Mouse (Mus musculus) hindbrain, embryonic 16.5 days (tissue): ENCODE data around the gene Fermt2. TPM values are rescaled to one million over a fixed set of nuclear protein-coding genes. Genes with fewer than 3 reads are reported as not detected.
A peak's percentile ranks its signal among the peaks of the same experiment; 100 is the strongest.

Experiments
- ATAC-seq: fragments of 200-750 bp; cut with Nextera tagmentation; 2 replicates; pipeline ENCODE4 v1.8.0; 2017; ENCODE audit warnings: moderate TSS enrichment, moderate library complexity
- H3K27ac ChIP-seq: fragments of 300-500 bp; sonication (generic); 2 replicates; pipeline ENCODE4 v1.5.1; 2014; ENCODE audit warnings: low read depth, mild to moderate bottlenecking, control low read depth, low read length, moderate library complexity
- H3K27me3 ChIP-seq: fragments of 300-500 bp; sonication (generic); replicated peaks from 2 replicates; pipeline ENCODE4 v1.6.1; 2014; ENCODE audit warnings: low read length; ENCODE audit not compliant: control insufficient read depth, insufficient read depth
- H3K36me3 ChIP-seq: fragments of 300-500 bp; sonication (generic); 2 replicates; pipeline ENCODE4 v1.6.1; 2014; ENCODE audit warnings: mild to moderate bottlenecking, low read length, moderate library complexity, mixed read lengths; ENCODE audit not compliant: control insufficient read depth, insufficient read depth
- H3K4me1 ChIP-seq: fragments of 300-500 bp; sonication (generic); 2 replicates; pipeline ENCODE4 v1.6.1; 2014; ENCODE audit warnings: low read depth, low read length; ENCODE audit not compliant: control insufficient read depth, insufficient read depth
- H3K4me2 ChIP-seq: fragments of 300-500 bp; sonication (generic); 2 replicates; pipeline ENCODE4 v1.6.1; 2014; ENCODE audit warnings: mild to moderate bottlenecking, low read length, control low read depth, moderate library complexity
- H3K4me3 ChIP-seq: fragments of 300-500 bp; sonication (generic); 2 replicates; pipeline ENCODE4 v1.5.1; 2014; ENCODE audit warnings: mild to moderate bottlenecking, low read length, control low read depth, moderate library complexity
- H3K9ac ChIP-seq: fragments of 300-500 bp; sonication (generic); 2 replicates; pipeline ENCODE4 v1.6.1; 2014; ENCODE audit warnings: low read depth, mild to moderate bottlenecking, control low read depth, low read length, moderate library complexity
- H3K9me3 ChIP-seq: fragments of 300-500 bp; sonication (generic); 2 replicates; pipeline ENCODE4 v1.6.1; 2014; ENCODE audit warnings: mild to moderate bottlenecking, low read length, moderate library complexity; ENCODE audit not compliant: control insufficient read depth
- WGBS: fragments of 180-500 bp; shearing (Covaris S2); extraction: QIAGEN DNeasy Blood & Tissue Kit; methylation state at CpG from one replicate; pipeline ENCODE4 v1.1.7; 2014; 5-methylcytosine and 5-hydroxymethylcytosine counted together
- polyA plus RNA-seq: library from polyadenylated mRNA; unstranded; fragments of >200 nt; fragmentation: Nextera tagmentation; extraction: Ambion mirVana; gene quantifications from 2 replicates; pipeline ENCODE4 v1.2.1, GENCODE M21; 2015

The Fermt2 gene
- polyA plus RNA-seq, 1 experiment from 2014 or later: 77.0 TPM

DNA sequence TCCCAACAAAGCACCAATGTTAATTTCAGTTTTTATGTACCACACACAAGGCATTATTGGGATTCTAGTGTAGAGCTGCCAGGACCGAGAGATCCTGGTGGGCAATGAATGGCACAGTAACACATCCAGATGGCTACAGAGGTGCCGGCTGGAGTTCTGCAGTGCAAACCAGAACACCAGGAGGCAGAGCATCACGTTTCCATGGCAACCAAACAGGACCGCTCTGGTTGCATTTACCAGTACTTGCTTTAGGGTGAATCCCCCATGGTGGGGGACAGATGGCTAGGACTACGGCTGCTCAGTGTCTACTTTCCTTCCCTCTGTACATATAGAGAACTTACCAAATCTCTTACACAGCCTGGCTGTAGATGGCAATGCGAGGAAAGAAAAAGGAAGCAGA lies 67.5 kb downstream of the Fermt2 start:
- ATAC-seq: peak; percentile 89
- H3K36me3 ChIP-seq: peaks cover 28% of the 10 kb centered on the region
- peaks cover 13% of the 10 kb centered on the region for H3K4me1 ChIP-seq
- H3K9ac ChIP-seq: no peak overlapping the region
- H3K4me2 ChIP-seq: no peak overlapping the region
- no peaks in the 10 kb centered on the region for H3K27me3 ChIP-seq
- no peaks in the 10 kb centered on the region for H3K9me3 ChIP-seq
- 12% methylated on average over 6 of the region's 6 CpGs for WGBS
- peak overlapping the region; percentile 57 for H3K27ac ChIP-seq
- H3K4me3 ChIP-seq: no peak overlapping the region

DNA sequence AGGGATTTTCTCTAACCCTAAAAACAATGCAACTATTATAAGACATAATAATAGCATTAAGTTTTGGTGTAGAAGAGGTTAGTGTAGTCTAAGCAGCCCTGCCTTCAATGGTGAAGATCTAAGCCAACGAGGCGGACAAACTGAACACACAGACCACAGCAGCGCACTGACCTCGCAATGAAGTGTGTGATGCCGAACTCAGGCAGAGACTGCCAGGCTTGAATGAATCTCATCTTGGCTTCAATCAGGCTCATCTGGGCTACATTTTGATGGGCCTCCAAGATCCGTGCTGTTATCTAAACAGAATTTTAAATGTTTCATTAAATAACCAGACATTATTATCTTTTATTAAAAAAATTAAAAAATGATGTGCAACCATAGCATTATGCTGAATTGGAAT lies 68.0 kb downstream of the Fermt2 start:
- 77% methylated on average over 6 of the region's 6 CpGs for WGBS
- Histone ChIP-seq H3K9ac (no peak overlapping the region), H3K9me3 (no peaks in the 10 kb centered on the region), H3K4me1 (peaks cover 13% of the 10 kb centered on the region), H3K27ac (no peak overlapping the region), H3K4me2 (no peak overlapping the region), H3K36me3 (peaks cover 24% of the 10 kb centered on the region), H3K27me3 (no peaks in the 10 kb centered on the region), H3K4me3 (no peak overlapping the region)
- ATAC-seq: no peak; the same call in 1 of the 2 replicates

DNA sequence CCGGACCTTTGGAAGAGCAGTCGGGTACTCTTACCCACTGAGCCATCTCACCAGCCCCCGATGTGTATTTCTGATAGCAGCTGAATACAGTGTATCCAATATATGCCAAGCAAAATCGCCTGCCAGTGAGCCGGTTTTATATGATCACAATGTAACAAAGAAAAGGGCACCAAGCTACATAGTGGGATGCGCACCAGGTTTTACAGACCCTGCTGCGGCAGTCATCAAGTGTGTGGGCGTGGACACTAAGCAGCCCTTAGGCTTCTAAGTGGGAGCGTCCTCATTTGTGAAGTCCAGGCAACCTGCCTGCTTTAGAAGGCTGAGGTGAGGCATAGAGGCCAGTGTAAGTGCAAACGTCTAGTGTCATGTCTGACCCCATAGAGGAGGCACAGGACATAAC lies 69.4 kb downstream of the Fermt2 start:
- Histone ChIP-seq H3K27ac (no peak overlapping the region), H3K9me3 (no peaks in the 10 kb centered on the region), H3K4me2 (no peak overlapping the region), H3K27me3 (no peaks in the 10 kb centered on the region), H3K4me3 (no peak overlapping the region), H3K4me1 (peaks cover 19% of the 10 kb centered on the region), H3K9ac (no peak overlapping the region), H3K36me3 (peaks cover 15% of the 10 kb centered on the region)
- 93% methylated on average over 10 of the region's 10 CpGs for WGBS
- ATAC-seq: no peak

DNA sequence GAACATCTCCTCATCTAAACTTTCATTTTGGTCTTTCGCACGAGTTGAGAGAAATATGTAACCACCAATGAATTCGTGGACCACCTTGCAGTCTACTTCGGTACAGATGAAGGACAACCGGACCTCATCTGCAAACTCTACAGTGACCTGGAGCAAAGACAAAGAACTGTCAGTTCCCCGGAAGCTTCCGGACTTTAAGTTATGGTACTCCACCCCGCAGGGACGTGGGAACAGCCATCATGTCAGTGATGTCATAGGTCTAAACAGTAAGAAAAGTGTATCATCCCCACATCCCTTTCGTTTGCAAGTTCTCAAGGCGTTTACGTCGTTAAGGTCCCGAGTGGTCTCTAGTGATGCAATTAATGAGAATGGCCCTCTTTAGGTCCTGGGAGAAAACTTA lies 70.0 kb downstream of the Fermt2 start:
- 93% methylated on average over 14 of the region's 14 CpGs for WGBS
- H3K4me2 ChIP-seq: no peak overlapping the region

DNA sequence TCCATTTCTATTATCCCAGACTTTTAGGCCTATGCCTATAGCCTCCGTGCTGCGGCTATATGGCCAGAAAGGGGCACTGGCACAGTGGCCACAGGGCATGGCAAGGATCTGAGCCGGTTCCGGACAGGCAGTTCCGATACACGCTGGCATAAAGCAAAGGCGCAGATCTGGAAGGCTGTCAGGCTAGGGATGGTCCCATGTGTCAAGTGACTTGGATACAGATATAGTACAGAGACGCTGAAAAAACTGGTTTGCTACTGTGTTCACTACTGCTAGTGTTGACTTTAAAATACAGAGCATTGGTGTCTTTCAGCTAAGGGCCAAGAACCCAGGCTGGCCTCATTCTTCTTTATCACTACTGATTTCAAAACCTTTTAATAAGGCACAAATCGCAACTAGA lies 72.9 kb downstream of the Fermt2 start:
- Histone ChIP-seq H3K27me3 (no peaks in the 10 kb centered on the region), H3K4me3 (no peak overlapping the region), H3K36me3 (peaks cover 11% of the 10 kb centered on the region), H3K9me3 (no peaks in the 10 kb centered on the region), H3K9ac (no peak overlapping the region), H3K4me2 (no peak overlapping the region), H3K4me1 (peaks cover 10% of the 10 kb centered on the region; the same call in 1 of the 2 replicates), H3K27ac (no peak overlapping the region)
- 83% methylated on average over 9 of the region's 9 CpGs for WGBS
- no peak for ATAC-seq

More for the DNA sequence above, 70.0 kb downstream of the Fermt2 start:
- peaks cover 15% of the 10 kb centered on the region for H3K36me3 ChIP-seq
- no peaks in the 10 kb centered on the region for H3K9me3 ChIP-seq
- no peak overlapping the region for H3K9ac ChIP-seq
- no peaks in the 10 kb centered on the region for H3K27me3 ChIP-seq
- H3K4me3 ChIP-seq: no peak overlapping the region
- peaks cover 19% of the 10 kb centered on the region for H3K4me1 ChIP-seq
- no peak for ATAC-seq
- H3K27ac ChIP-seq: no peak overlapping the region

DNA sequence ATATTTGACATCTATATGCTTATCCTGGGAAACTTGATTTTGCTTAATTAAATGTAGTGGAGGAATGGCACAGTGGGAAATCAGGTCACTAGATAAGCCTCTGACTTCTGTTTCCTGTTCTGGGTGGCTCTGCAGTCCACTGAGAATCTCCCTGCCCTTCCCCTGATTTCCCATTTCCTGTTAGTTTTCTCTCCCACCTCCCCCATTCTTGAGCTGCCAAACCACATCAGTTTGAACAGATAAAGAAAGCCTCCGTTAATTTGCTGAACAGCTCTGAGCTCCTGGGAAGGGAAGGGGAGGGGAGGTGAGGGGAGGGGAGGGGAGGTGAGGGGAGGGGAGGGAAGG lies 73.4 kb downstream of the Fermt2 start:
- H3K9me3 ChIP-seq: no peaks in the 10 kb centered on the region
- H3K4me3 ChIP-seq: no peak overlapping the region
- no peaks in the 10 kb centered on the region for H3K27me3 ChIP-seq
- H3K4me2 ChIP-seq: no peak overlapping the region
- H3K36me3 ChIP-seq: peaks cover 8% of the 10 kb centered on the region
- 10% methylated on average over 1 of the region's 1 CpGs for WGBS
- H3K4me1 ChIP-seq: peaks cover 10% of the 10 kb centered on the region; the same call in 1 of the 2 replicates
- H3K9ac ChIP-seq: no peak overlapping the region
- H3K27ac ChIP-seq: peak overlapping the region; percentile 16; the same call in 1 of the 2 replicates
- ATAC-seq: peak; percentile 29; the same call in 1 of the 2 replicates

DNA sequence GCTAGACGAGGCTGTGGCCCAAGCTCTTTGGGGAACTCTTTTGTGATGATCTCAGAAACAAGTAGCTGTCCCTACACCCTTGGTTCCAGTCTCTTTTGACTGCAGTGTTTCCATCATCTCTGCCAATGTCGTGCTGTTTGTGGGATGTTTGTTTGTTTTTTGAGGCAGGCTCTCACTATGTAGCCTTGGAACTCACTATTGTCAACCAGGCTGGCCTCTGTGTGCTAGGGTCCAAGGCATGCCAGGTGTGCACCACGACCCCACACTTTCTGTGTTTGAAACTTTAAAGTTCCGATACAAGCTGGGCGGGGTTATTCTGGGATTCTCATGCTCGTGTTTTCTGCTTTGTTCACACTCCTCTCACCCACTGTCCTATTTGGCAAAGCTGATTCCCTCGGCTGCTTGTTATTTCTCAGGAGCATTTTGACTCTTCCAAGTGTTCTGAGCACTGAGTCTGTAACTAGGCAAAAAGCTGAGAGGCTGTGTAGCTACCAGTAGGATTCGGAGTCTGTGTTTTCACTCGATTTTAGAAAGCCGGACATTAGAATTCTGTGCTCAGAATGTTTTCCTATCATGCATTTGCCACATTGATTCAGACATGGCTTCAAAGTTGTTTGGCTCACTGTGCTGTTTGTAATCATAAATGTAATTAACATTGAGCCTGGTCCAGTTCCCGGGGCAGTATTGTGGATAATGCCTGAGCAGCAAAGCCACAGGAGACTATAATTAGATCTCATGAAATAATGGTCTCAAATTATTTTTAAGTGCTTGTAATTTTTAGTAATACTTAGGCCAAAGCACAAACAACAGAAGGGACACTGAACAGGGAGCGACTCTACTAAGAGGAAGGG lies 74.0 kb downstream of the Fermt2 start:
- H3K4me3 ChIP-seq: no peak overlapping the region
- 57% methylated on average over 12 of the region's 12 CpGs for WGBS
- H3K9ac ChIP-seq: no peak overlapping the region
- H3K27ac ChIP-seq: peak overlapping the region; percentile 16; the same call in 1 of the 2 replicates
- H3K27me3 ChIP-seq: no peaks in the 10 kb centered on the region
- H3K4me1 ChIP-seq: peaks cover 10% of the 10 kb centered on the region; the same call in 1 of the 2 replicates
- H3K9me3 ChIP-seq: no peaks in the 10 kb centered on the region
- H3K4me2 ChIP-seq: no peak overlapping the region
- H3K36me3 ChIP-seq: 0 out of 2 replicates have a peak, but pooled peaks cover 3% of the 10 kb centered on the region
- ATAC-seq: peak; percentile 24; the same call in 1 of the 2 replicates

DNA sequence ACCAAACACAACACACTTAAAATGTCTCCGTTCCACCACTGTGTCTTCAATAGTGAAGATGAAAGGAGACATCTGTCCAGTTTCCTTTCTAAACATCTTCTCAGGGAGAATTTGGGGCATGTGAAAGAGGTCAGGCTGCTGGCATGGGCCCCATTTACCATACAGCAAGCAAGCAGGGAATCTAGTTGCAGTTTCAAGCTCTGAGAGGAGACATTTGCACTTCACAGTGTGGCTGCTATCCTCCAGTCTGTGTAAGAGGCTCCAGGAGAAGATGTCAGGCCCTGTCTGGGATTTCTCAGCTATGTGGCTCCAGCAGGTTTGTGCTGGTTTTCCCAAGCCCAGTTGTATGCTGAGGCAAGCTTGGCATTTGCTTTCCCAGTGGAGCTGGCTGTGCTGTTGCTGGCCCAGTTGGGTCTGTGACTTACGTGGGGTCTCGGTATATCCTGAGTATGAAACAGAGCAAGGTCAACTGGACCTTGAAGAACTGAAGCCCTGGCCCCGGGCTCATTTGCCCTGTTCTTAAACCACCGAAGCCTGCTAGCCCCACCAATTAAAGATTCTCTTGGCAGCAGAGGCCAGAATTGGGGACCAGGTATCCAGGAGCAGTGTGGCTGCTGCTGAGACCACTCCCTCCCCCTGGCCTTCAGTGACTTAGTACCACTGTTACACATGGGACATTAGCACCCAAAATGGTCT lies 76.2 kb downstream of the Fermt2 start:
- H3K27ac ChIP-seq: no peak overlapping the region
- 69% methylated on average over 5 of the region's 5 CpGs for WGBS

DNA sequence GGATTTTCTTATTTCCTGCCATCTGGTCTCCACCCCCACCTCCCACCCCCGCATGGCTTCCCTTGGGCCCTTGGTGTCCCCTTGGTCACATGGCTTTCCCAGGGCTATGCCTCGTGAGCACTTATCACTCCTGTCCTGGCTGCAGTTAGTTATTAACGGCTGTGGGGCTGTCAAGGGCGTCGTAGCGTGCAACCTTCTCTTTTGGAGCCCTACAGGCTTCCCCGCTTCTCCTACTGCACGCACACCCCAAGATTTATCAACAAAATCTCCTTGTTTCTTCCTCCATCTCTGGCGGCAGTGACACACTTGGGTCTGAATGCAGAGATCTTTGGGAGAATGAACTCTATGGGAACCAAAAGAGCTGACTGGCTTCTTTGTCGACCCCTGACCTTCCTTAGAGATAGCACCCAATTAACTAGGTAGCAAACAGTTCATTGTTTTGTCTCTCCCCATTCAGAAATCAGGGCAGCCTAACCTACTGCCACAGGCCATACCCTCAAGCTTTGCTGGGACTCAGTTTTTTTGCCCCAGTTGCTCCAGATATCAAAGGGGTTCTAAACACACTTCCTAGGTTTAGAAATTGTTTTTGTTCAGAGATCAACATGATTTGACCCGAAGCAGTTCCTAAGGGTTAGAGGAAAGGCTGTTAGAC lies 76.9 kb downstream of the Fermt2 start:
- H3K27ac ChIP-seq: no peak overlapping the region
- ATAC-seq: no peak
- H3K9ac ChIP-seq: no peak overlapping the region
- H3K4me2 ChIP-seq: no peak overlapping the region
- H3K9me3 ChIP-seq: no peaks in the 10 kb centered on the region
- H3K4me1 ChIP-seq: peaks cover 10% of the 10 kb centered on the region; the same call in 1 of the 2 replicates
- no peaks in the 10 kb centered on the region for H3K27me3 ChIP-seq
- H3K4me3 ChIP-seq: no peak overlapping the region
- WGBS: 32% methylated on average over 11 of the region's 11 CpGs
- H3K36me3 ChIP-seq: no peaks in the 10 kb centered on the region

More for the DNA sequence above, 76.2 kb downstream of the Fermt2 start:
- H3K9me3 ChIP-seq: no peaks in the 10 kb centered on the region
- H3K4me3 ChIP-seq: no peak overlapping the region
- peaks cover 10% of the 10 kb centered on the region; the same call in 1 of the 2 replicates for H3K4me1 ChIP-seq
- H3K27me3 ChIP-seq: no peaks in the 10 kb centered on the region
- no peak overlapping the region for H3K4me2 ChIP-seq
- H3K9ac ChIP-seq: no peak overlapping the region
- no peak for ATAC-seq
- no peaks in the 10 kb centered on the region for H3K36me3 ChIP-seq
